ENCODE assay signal across 12 mouse cellular contexts in genomic region chr17:36989437-36989836, GRCm38 (mm10). TPM values are rescaled to one million over a fixed set of nuclear protein-coding genes. Genes with fewer than 3 reads are reported as not detected.
DNase-seq lines count a peak whose midpoint lies in the region; ATAC-seq and TF ChIP-seq lines count a peak whose summit lies in the region.
"Had no signal": no experiment of that assay in that cellular context is flagged by ENCODE, and none has a peak within 500 bp of the region (broad histone marks: within the 10 kb centered on the region; RNA-seq: fewer than 3 reads in every experiment).

Gene H2-M5 (minus strand): TSS chr17:36989537.

- TF ChIP-seq CTCF in brain, embryonic 14.5 days (IDR thresholded peaks at IDR 0.05; ENCODE audit: borderline replicate concordance, extremely low read depth, insufficient read depth, insufficient read length): no peak
- no peak for TF ChIP-seq CTCF in forebrain, postnatal 0 days (IDR thresholded peaks at IDR 0.05; ENCODE audit: low read depth)

- no peaks in the 10 kb centered on the region for H3K9me3 ChIP-seq in hindbrain, embryonic 12.5 days (replicated peaks)
- H3K9me3 ChIP-seq in hindbrain, embryonic 14.5 days (ENCODE audit: control insufficient read depth, low read length): no peaks in the 10 kb centered on the region
- H3K9me3 ChIP-seq in forebrain, postnatal 0 days (ENCODE audit: low read length): no peaks in the 10 kb centered on the region
- H3K9me3 ChIP-seq in midbrain, embryonic 13.5 days: no peaks in the 10 kb centered on the region

- H3K27me3 ChIP-seq in hindbrain, embryonic 12.5 days: peaks cover 30% of the 10 kb centered on the region
- H3K27me3 ChIP-seq in hindbrain, embryonic 14.5 days (ENCODE audit: control insufficient read depth, insufficient read depth, low read length): peaks cover 28% of the 10 kb centered on the region
- peaks cover 16% of the 10 kb centered on the region; the same call in 1 of the 2 replicates for H3K27me3 ChIP-seq in forebrain, postnatal 0 days (ENCODE audit: insufficient read depth, low read length)
- peaks cover 31% of the 10 kb centered on the region for H3K27me3 ChIP-seq in midbrain, embryonic 13.5 days
- H3K27me3 ChIP-seq: CH12.LX had no signal

- no peak for ATAC-seq in hindbrain, embryonic 12.5 days (ENCODE audit: low FRiP score)
- ATAC-seq in hindbrain, embryonic 14.5 days (ENCODE audit: low FRiP score): no peak
- no peak for ATAC-seq in forebrain, postnatal 0 days
- ATAC-seq in midbrain, embryonic 13.5 days: no peak
- ATAC-seq: inflammation-experienced regulatory T-cells, adult 6 months had no signal

- 24% methylated on average over 5 of the region's 5 CpGs for WGBS in hindbrain, embryonic 12.5 days
- WGBS in hindbrain, embryonic 14.5 days: 25% methylated on average over 5 of the region's 5 CpGs
- WGBS in forebrain, postnatal 0 days: 23% methylated on average over 5 of the region's 5 CpGs
- 21% methylated on average over 5 of the region's 5 CpGs for WGBS in midbrain, embryonic 13.5 days

- intact Hi-C loops in left cerebral cortex, postnatal 25 days (cut with DNase I): no loop called here

- 0 out of 2 replicates have a peak within 1 kb of the TSS, but pooled peaks have one; percentile 13 for H3K4me3 ChIP-seq in hindbrain, embryonic 12.5 days
- no peak within 1 kb of the TSS for H3K4me3 ChIP-seq in hindbrain, embryonic 14.5 days (replicated peaks; ENCODE audit: low read length)
- H3K4me3 ChIP-seq in forebrain, postnatal 0 days (ENCODE audit: low read depth, low read length): peak within 1 kb of the TSS; percentile 14; the same call in 1 of the 2 replicates
- no peak within 1 kb of the TSS for H3K4me3 ChIP-seq in midbrain, embryonic 13.5 days (replicated peaks)
- H3K4me3 ChIP-seq: myocyte had no signal

- no peaks in the 10 kb centered on the region for H3K4me1 ChIP-seq in hindbrain, embryonic 12.5 days
- no peaks in the 10 kb centered on the region for H3K4me1 ChIP-seq in hindbrain, embryonic 14.5 days (replicated peaks; ENCODE audit: control insufficient read depth, insufficient read depth, low read length)
- no peaks in the 10 kb centered on the region for H3K4me1 ChIP-seq in forebrain, postnatal 0 days (ENCODE audit: insufficient read depth)
- H3K4me1 ChIP-seq in midbrain, embryonic 13.5 days (replicated peaks): no peaks in the 10 kb centered on the region; the same call in 1 of the 2 replicates

- TF ChIP-seq POLR2A in brain, embryonic 14.5 days (IDR thresholded peaks at IDR 0.05; ENCODE audit: borderline replicate concordance, extremely low read depth, insufficient read depth, insufficient read length, poor library complexity, severe bottlenecking): no peak

- H3K27ac ChIP-seq in hindbrain, embryonic 12.5 days: no peak within 1 kb of the TSS
- no peak within 1 kb of the TSS for H3K27ac ChIP-seq in hindbrain, embryonic 14.5 days
- no peak within 1 kb of the TSS for H3K27ac ChIP-seq in forebrain, postnatal 0 days (ENCODE audit: low read depth, low read length)
- no peak within 1 kb of the TSS for H3K27ac ChIP-seq in midbrain, embryonic 13.5 days

- H3K4me2 ChIP-seq in hindbrain, embryonic 12.5 days (replicated peaks): peak within 1 kb of the TSS; percentile 9; the same call in 1 of the 2 replicates
- no peak within 1 kb of the TSS for H3K4me2 ChIP-seq in hindbrain, embryonic 14.5 days (replicated peaks)
- H3K4me2 ChIP-seq in forebrain, postnatal 0 days (ENCODE audit: low read depth): no peak within 1 kb of the TSS
- 0 out of 2 replicates have a peak within 1 kb of the TSS, but pooled peaks have one; percentile 23 for H3K4me2 ChIP-seq in midbrain, embryonic 13.5 days (replicated peaks)

- no peak for DNase-seq in hindbrain, embryonic 14.5 days (ENCODE audit: low spot score)
- no peak for DNase-seq in brain, embryonic 14.5 days (ENCODE audit: low read depth)
- no peak for DNase-seq in forebrain, postnatal 0 days
- DNase-seq in cerebellum, adult 18-20 months: no peak
- DNase-seq in adrenal gland, adult 2 months: no peak
- no peak for DNase-seq in left cerebral cortex, postnatal 25 days (ENCODE audit: low spot score in 2 of 2)
- DNase-seq: cerebellum, postnatal 10 days had no signal

- no peaks in the 10 kb centered on the region for H3K36me3 ChIP-seq in hindbrain, embryonic 12.5 days
- no peaks in the 10 kb centered on the region for H3K36me3 ChIP-seq in hindbrain, embryonic 14.5 days (replicated peaks; ENCODE audit: control insufficient read depth, insufficient read depth)
- H3K36me3 ChIP-seq in forebrain, postnatal 0 days (ENCODE audit: insufficient read depth): no peaks in the 10 kb centered on the region
- H3K36me3 ChIP-seq in midbrain, embryonic 13.5 days: no peaks in the 10 kb centered on the region

- 0 out of 2 replicates have a peak within 1 kb of the TSS, but pooled peaks have one; percentile 32 for H3K9ac ChIP-seq in hindbrain, embryonic 12.5 days
- H3K9ac ChIP-seq in hindbrain, embryonic 14.5 days: no peak within 1 kb of the TSS
- no peak within 1 kb of the TSS for H3K9ac ChIP-seq in forebrain, postnatal 0 days
- no peak within 1 kb of the TSS for H3K9ac ChIP-seq in midbrain, embryonic 13.5 days (replicated peaks)

RNA-seq across cellular contexts. Expression of gene H2-M5, which starts in this region (rescaled TPM):
- 1.6 and 2.3 TPM in 2 replicates for polyA plus RNA-seq in hindbrain, embryonic 12.5 days (2016; fragmentation: Nextera tagmentation; extraction: Ambion mirVana)
- 0.64 and 1.0 TPM in 2 replicates for polyA plus RNA-seq in hindbrain, embryonic 14.5 days (2014; fragmentation: Nextera tagmentation; extraction: Ambion mirVana)
- polyA plus RNA-seq in brain, embryonic 14.5 days (2012; rRNA removed): 13.4 and 16.0 TPM in 2 replicates
- 3.5 and 4.2 TPM in 2 replicates for total RNA-seq in forebrain, postnatal 0 days (2014; rRNA removed)
- 0.52 and 1.5 TPM in 2 replicates for polyA plus RNA-seq in forebrain, postnatal 0 days (2015; fragmentation: Nextera tagmentation; extraction: Ambion mirVana)
- polyA plus RNA-seq in midbrain, embryonic 13.5 days (2015; fragmentation: Nextera tagmentation; extraction: Ambion mirVana): 3.9 TPM in 2 replicates
- not detected for total RNA-seq in adrenal gland, adult 2 months (2021)
- polyA plus RNA-seq in adrenal gland, adult 2 months (2012; rRNA removed): not detected in 2 replicates
- total RNA-seq in left cerebral cortex, postnatal 25 days (2021): 1 to 10 TPM; 1.6 to 1.7 TPM

Comparison
In these comparisons a context has a peak if more than half of its experiments do, and no peak if none do; other contexts are left out.
1. H3K4me2 ChIP-seq: peak in hindbrain, embryonic 12.5 days (single experiment) and midbrain, embryonic 13.5 days (single experiment); none in hindbrain, embryonic 14.5 days (single experiment) and forebrain, postnatal 0 days (single experiment).
2. H3K4me3 ChIP-seq: peak in hindbrain, embryonic 12.5 days (single experiment) and forebrain, postnatal 0 days (single experiment); none in hindbrain, embryonic 14.5 days (single experiment) and midbrain, embryonic 13.5 days (single experiment).